Mouse (Mus musculus): ENCODE measurements around the gene Tiam2.

The Tiam2 gene

GRCm38 (mm10) chr17:3326148-3326902 lies at the start of gene Tiam2:
Tiam2 (plus strand) TSS chr17:3326573.
- in situ Hi-C loops (cut with MboI), result no loop called here

GRCm38 (mm10) chr17:3280321-3280720 lies 46.1 kb upstream of the Tiam2 start:
- in situ Hi-C loops (cut with MboI), result no loop called here

GRCm38 (mm10) chr17:3281939-3282338 lies 44.4 kb upstream of the Tiam2 start:
- in situ Hi-C loops (cut with MboI), result no loop called here

- in situ Hi-C loops (cut with MboI), result no loop called here
Measured at GRCm38 (mm10) chr17:3285030-3285671, 41.2 kb upstream of the Tiam2 start.

GRCm38 (mm10) chr17:3286123-3286825 lies 40.1 kb upstream of the Tiam2 start:
- in situ Hi-C loops (cut with MboI), result no loop called here

GRCm38 (mm10) chr17:3288341-3288740 lies 38.0 kb upstream of the Tiam2 start:
- in situ Hi-C loops (cut with MboI), result no loop called here

GRCm38 (mm10) chr17:3295097-3295496 lies 31.3 kb upstream of the Tiam2 start:
- in situ Hi-C loops (cut with MboI), result no loop called here

- in situ Hi-C loops (cut with MboI), result no loop called here
Measured at GRCm38 (mm10) chr17:3299487-3299886, 26.9 kb upstream of the Tiam2 start.

- in situ Hi-C loops (cut with MboI), result no loop called here
Measured at GRCm38 (mm10) chr17:3305926-3306325, 20.4 kb upstream of the Tiam2 start.

- in situ Hi-C loops (cut with MboI), result no loop called here
Measured at GRCm38 (mm10) chr17:3313711-3314624, 12.4 kb upstream of the Tiam2 start.

- in situ Hi-C loops (cut with MboI), result no loop called here
Measured at GRCm38 (mm10) chr17:3314625-3315020, 11.8 kb upstream of the Tiam2 start.

GRCm38 (mm10) chr17:3315581-3315980 lies 10.8 kb upstream of the Tiam2 start:
- in situ Hi-C loops (cut with MboI), result no loop called here

- in situ Hi-C loops (cut with MboI), result no loop called here
Measured at GRCm38 (mm10) chr17:3326903-3327279, 518 bp downstream of the Tiam2 start.

GRCm38 (mm10) chr17:3327335-3327734 lies 962 bp downstream of the Tiam2 start:
- in situ Hi-C loops (cut with MboI), result no loop called here

GRCm38 (mm10) chr17:3328820-3329219 lies 2.4 kb downstream of the Tiam2 start:
- in situ Hi-C loops (cut with MboI), result no loop called here

- in situ Hi-C loops (cut with MboI), result no loop called here
Measured at GRCm38 (mm10) chr17:3329429-3329828, 3.1 kb downstream of the Tiam2 start.

GRCm38 (mm10) chr17:3331721-3332461 lies 5.5 kb downstream of the Tiam2 start:
- in situ Hi-C loops (cut with MboI), result no loop called here

GRCm38 (mm10) chr17:3336161-3336739 lies 9.9 kb downstream of the Tiam2 start:
- in situ Hi-C loops (cut with MboI), result no loop called here

GRCm38 (mm10) chr17:3336887-3337524 lies 10.6 kb downstream of the Tiam2 start:
- in situ Hi-C loops (cut with MboI), result no loop called here

- in situ Hi-C loops (cut with MboI), result no loop called here
Measured at GRCm38 (mm10) chr17:3337525-3337888, 11.1 kb downstream of the Tiam2 start.

Measured in mature B cell (primary cell).